Mouse (Mus musculus): ENCODE results near the gene Hspb6.

DNA sequence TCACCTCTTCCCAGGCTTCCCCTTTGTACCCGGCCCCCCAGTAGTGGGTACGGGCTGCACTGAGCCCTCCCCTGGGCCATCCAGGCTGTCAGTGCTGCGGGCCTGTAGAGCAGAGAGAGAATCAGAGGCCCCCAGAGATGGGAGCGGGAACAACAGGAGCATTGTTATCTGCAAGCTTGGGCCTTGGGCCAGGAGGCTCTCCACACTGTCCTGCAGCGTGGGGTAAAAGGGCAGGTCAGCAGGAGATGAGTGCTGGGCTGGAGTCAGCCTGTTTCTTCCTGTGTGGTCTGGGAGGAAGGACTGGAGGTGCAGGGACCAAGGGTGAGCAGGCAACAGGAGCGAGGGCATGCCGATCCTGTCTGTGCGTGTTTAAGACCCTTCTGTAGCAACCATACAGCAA lies 19.0 kb upstream of the Hspb6 start:
- no peak for TF ChIP-seq POLR2A (IDR thresholded peaks at IDR 0.05; ENCODE audit: insufficient read depth, low read depth, low read length)
- no peak for TF ChIP-seq CTCF (IDR thresholded peaks at IDR 0.05)
- TF ChIP-seq EP300 (IDR thresholded peaks at IDR 0.05; ENCODE audit: insufficient read depth, low read depth, low read length) = no peak
